Mouse (Mus musculus) stomach, embryonic 15.5 days (tissue): Measurements from ENCODE around the gene Rcor3. TPM values are rescaled to one million over a fixed set of nuclear protein-coding genes. Genes with fewer than 3 reads are reported as not detected.
A peak's percentile ranks its signal among the peaks of the same experiment; 100 is the strongest.

ENCODE experiments used
- ATAC-seq: fragments of 200-750 bp; cut with Nextera tagmentation; 2 replicates; pipeline ENCODE4 v1.8.0; 2017; ENCODE audit warnings: low read depth, moderate number of reproducible peaks, moderate TSS enrichment; ENCODE audit not compliant: insufficient read depth, low FRiP score
- H3K27ac ChIP-seq: fragments of 300-500 bp; sonication (generic); 2 replicates; pipeline ENCODE4 v1.5.1; 2015; ENCODE audit warnings: mild to moderate bottlenecking, inconsistent platforms
- H3K27me3 ChIP-seq: fragments of 300-500 bp; sonication (generic); replicated peaks from 2 replicates; pipeline ENCODE4 v1.6.1; 2015; ENCODE audit warnings: inconsistent platforms
- H3K36me3 ChIP-seq: fragments of 300-500 bp; sonication (generic); 2 replicates; pipeline ENCODE4 v1.6.1; 2015; ENCODE audit warnings: inconsistent platforms
- H3K4me1 ChIP-seq: fragments of 300-500 bp; sonication (generic); 2 replicates; pipeline ENCODE4 v1.6.1; 2015; ENCODE audit warnings: inconsistent platforms
- H3K4me2 ChIP-seq: fragments of 300-500 bp; sonication (generic); 2 replicates; pipeline ENCODE4 v1.6.1; 2015; ENCODE audit warnings: mild to moderate bottlenecking, inconsistent platforms
- H3K4me3 ChIP-seq: fragments of 300-500 bp; sonication (generic); replicated peaks from 2 replicates; pipeline ENCODE4 v1.5.1; 2015; ENCODE audit warnings: inconsistent platforms
- H3K9ac ChIP-seq: fragments of 300-500 bp; sonication (generic); 2 replicates; pipeline ENCODE4 v1.6.1; 2015; ENCODE audit warnings: inconsistent platforms
- H3K9me3 ChIP-seq: fragments of 300-500 bp; sonication (generic); 2 replicates; pipeline ENCODE4 v1.6.1; 2016; ENCODE audit warnings: inconsistent platforms
- WGBS: fragments of 180-500 bp; shearing (Covaris S2); methylation state at CpG from one replicate; pipeline ENCODE4 v1.1.7; 2015; 5-methylcytosine and 5-hydroxymethylcytosine counted together
- polyA plus RNA-seq: library from polyadenylated mRNA; unstranded; fragments of >200 nt; fragmentation: Nextera tagmentation; extraction: Ambion mirVana; gene quantifications from 2 replicates; pipeline ENCODE4 v1.2.1, GENCODE M21; 2015

Rcor3 gene
- polyA plus RNA-seq, 1 experiment from 2014 or later = 24.8 TPM

- no peaks in the 10 kb centered on the region for H3K9me3 ChIP-seq
- H3K9ac ChIP-seq = no peak overlapping the region
- H3K27ac ChIP-seq = no peak overlapping the region
- H3K27me3 ChIP-seq = no peaks in the 10 kb centered on the region
- no peak for ATAC-seq
- H3K4me3 ChIP-seq = no peak overlapping the region
- H3K4me2 ChIP-seq = no peak overlapping the region
- 68% methylated on average over 1 of the region's 1 CpGs for WGBS
- H3K36me3 ChIP-seq = no peaks in the 10 kb centered on the region
- peaks cover 21% of the 10 kb centered on the region for H3K4me1 ChIP-seq
These were observed 58.7 kb downstream of the Rcor3 start for GRCm38 (mm10) chr1:192079121-192079520.

DNA sequence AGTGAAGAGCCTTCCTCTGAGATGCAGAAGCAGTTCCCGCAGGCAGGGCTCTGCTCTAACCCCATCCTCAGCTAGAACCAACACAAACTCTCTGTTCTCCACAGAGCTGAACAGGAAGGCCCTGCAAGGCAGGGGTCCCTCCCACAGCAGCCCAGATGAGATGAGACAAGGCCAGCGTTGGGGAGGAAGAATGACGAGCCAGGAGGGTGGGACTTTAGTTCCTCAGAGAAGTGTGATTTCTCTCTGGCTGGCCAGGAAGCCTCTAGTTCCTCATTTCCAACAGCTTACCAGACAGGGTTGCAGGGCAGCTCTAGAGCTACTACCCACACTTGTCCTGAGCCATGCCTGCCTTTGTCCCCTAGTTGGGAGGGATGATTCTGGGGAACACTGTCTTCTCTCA lies 59.5 kb downstream of the Rcor3 start:
- Histone ChIP-seq H3K4me1 (peaks cover 21% of the 10 kb centered on the region), H3K4me3 (no peak overlapping the region), H3K27ac (peak overlapping the region; percentile 26; the same call in 1 of the 2 replicates), H3K9me3 (no peaks in the 10 kb centered on the region), H3K9ac (no peak overlapping the region), H3K36me3 (no peaks in the 10 kb centered on the region), H3K4me2 (no peak overlapping the region), H3K27me3 (no peaks in the 10 kb centered on the region)
- ATAC-seq = peak; percentile 16; the same call in 1 of the 2 replicates
- 26% methylated on average over 3 of the region's 3 CpGs for WGBS

DNA sequence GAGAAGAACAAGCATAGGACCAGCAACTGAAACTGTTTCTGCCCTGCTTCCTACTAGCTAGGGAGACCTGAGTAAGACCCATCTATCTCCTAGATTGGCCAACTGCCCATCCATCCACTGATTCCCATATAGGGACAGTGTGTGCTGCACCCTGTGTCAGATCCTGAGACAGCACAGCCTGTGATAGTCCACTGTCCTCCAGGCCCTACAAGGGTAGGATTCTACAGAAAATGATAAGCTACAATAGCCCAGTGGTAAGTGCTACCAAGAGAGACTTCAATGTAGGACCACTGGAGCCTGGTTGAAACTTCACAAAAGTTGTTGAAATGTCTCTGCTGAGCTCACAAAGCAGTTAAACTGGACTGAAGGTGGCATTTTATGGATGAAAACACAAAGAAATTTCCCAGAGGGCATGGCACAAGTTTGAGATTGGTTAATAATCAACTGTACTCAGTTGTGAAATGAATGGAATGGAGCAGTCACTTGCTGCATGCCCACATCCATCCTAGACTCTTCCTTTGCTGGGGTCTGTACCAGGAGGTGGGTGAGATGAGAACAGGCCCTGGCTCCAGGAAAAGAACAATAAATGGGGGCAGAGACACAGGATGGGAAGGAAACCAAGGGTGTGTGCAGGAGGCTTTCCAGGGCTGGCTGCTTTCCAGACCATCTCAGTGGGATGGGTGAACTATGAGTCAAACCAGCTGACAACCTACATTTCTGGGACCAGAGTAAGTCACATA lies 60.9 kb downstream of the Rcor3 start:
- H3K36me3 ChIP-seq = no peaks in the 10 kb centered on the region
- H3K9ac ChIP-seq = no peak overlapping the region
- peak overlapping the region; percentile 55 for H3K27ac ChIP-seq
- no peaks in the 10 kb centered on the region for H3K27me3 ChIP-seq
- no peaks in the 10 kb centered on the region for H3K9me3 ChIP-seq
- no peak overlapping the region for H3K4me3 ChIP-seq
- no peak for ATAC-seq
- peaks cover 24% of the 10 kb centered on the region for H3K4me1 ChIP-seq
- no peak overlapping the region for H3K4me2 ChIP-seq

DNA sequence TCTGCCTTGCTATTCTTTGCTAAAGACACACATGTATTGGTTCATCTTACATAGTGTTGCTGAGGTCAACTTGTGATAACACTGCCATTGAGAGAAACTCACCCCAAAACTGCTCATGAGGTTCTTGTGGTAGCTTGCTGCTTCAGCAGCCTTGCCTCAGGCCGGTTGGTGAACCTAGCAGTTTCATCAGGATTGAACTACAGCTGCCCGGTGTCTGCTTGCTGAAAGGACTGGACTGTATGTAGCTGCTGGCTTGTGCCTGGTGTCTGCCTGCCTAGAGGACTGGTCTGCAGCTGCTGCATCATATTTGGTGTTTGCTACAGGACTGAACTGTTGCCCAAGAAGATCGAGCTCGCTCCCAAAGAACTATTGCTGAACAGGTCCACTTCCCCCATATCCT lies 61.8 kb downstream of the Rcor3 start:
- Histone ChIP-seq H3K4me3 (no peak overlapping the region), H3K9ac (no peak overlapping the region), H3K36me3 (no peaks in the 10 kb centered on the region), H3K4me1 (peaks cover 27% of the 10 kb centered on the region), H3K9me3 (no peaks in the 10 kb centered on the region), H3K4me2 (no peak overlapping the region), H3K27ac (no peak overlapping the region), H3K27me3 (no peaks in the 10 kb centered on the region)
- no peak for ATAC-seq
- WGBS = 60% methylated on average over 4 of the region's 4 CpGs

- ATAC-seq = no peak
- H3K9ac ChIP-seq = no peak overlapping the region
- no peaks in the 10 kb centered on the region for H3K9me3 ChIP-seq
- no peak overlapping the region for H3K4me2 ChIP-seq
- WGBS = 38% methylated on average over 1 of the region's 1 CpGs
- no peak overlapping the region for H3K27ac ChIP-seq
- H3K4me1 ChIP-seq = peaks cover 40% of the 10 kb centered on the region
- H3K27me3 ChIP-seq = no peaks in the 10 kb centered on the region
- H3K4me3 ChIP-seq = no peak overlapping the region
- H3K36me3 ChIP-seq = no peaks in the 10 kb centered on the region
These were observed 63.0 kb downstream of the Rcor3 start for GRCm38 (mm10) chr1:192074824-192075223.

- no peak overlapping the region for H3K9ac ChIP-seq
- H3K4me2 ChIP-seq = no peak overlapping the region
- no peaks in the 10 kb centered on the region for H3K9me3 ChIP-seq
- peaks cover 28% of the 10 kb centered on the region for H3K4me1 ChIP-seq
- WGBS = 72% methylated on average over 1 of the region's 1 CpGs
- 0 out of 2 replicates have a peak, but pooled peaks cover 7% of the 10 kb centered on the region for H3K36me3 ChIP-seq
- H3K27ac ChIP-seq = no peak overlapping the region
- ATAC-seq = no peak
- no peaks in the 10 kb centered on the region for H3K27me3 ChIP-seq
- no peak overlapping the region for H3K4me3 ChIP-seq
These were observed 65.4 kb downstream of the Rcor3 start for GRCm38 (mm10) chr1:192072426-192072825.

- peak overlapping the region; percentile 33; the same call in 1 of the 2 replicates for H3K4me2 ChIP-seq
- 0 out of 2 replicates have a peak, but pooled peaks cover 21% of the 10 kb centered on the region for H3K36me3 ChIP-seq
- H3K27me3 ChIP-seq = no peaks in the 10 kb centered on the region
- H3K27ac ChIP-seq = peak overlapping the region; percentile 69
- WGBS = 33% methylated on average over 3 of the region's 3 CpGs
- ATAC-seq = peak; percentile 45
- no peak overlapping the region for H3K4me3 ChIP-seq
- H3K4me1 ChIP-seq = peaks cover 19% of the 10 kb centered on the region
- H3K9me3 ChIP-seq = no peaks in the 10 kb centered on the region
- H3K9ac ChIP-seq = no peak overlapping the region
These were observed 67.2 kb downstream of the Rcor3 start for GRCm38 (mm10) chr1:192070618-192071051.

- ATAC-seq = peak; percentile 8; the same call in 1 of the 2 replicates
These were observed 67.8 kb downstream of the Rcor3 start for GRCm38 (mm10) chr1:192069971-192070591.

DNA sequence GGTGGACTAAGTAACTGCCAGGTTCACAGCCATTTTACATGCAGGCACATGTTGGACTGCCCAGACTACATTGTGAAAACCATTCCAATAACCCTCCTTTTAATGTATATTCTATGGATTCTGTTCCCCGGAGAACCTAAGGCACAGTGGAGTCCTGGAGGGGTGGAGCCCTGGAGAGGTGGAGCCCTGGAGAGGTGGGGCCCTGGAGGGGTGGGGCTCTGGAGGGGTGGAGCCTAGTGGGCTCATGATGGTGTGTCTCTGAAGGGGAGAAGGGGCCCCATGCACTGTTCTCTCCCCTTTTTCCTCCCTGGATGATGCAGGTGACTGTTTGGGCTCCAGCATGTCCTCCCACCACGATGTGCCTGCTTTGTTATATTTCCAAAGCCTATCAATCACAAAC lies 69.7 kb downstream of the Rcor3 start:
- H3K4me1 ChIP-seq = peaks cover 19% of the 10 kb centered on the region
- no peaks in the 10 kb centered on the region for H3K9me3 ChIP-seq
- WGBS = 46% methylated on average over 2 of the region's 2 CpGs
- ATAC-seq = no peak
- H3K27me3 ChIP-seq = no peaks in the 10 kb centered on the region
- H3K9ac ChIP-seq = no peak overlapping the region
- H3K4me3 ChIP-seq = no peak overlapping the region
- H3K4me2 ChIP-seq = no peak overlapping the region
- no peak overlapping the region for H3K27ac ChIP-seq
- H3K36me3 ChIP-seq = peaks cover 39% of the 10 kb centered on the region

More at GRCm38 (mm10) chr1:192069971-192070591, 67.8 kb downstream of the Rcor3 start:
- peaks cover 19% of the 10 kb centered on the region for H3K4me1 ChIP-seq
- H3K4me3 ChIP-seq = no peak overlapping the region
- H3K27ac ChIP-seq = peak overlapping the region; percentile 69
- H3K9me3 ChIP-seq = no peaks in the 10 kb centered on the region
- H3K36me3 ChIP-seq = peaks cover 26% of the 10 kb centered on the region; the same call in 1 of the 2 replicates
- H3K4me2 ChIP-seq = peak overlapping the region; percentile 33
- no peak overlapping the region for H3K9ac ChIP-seq
- no peaks in the 10 kb centered on the region for H3K27me3 ChIP-seq
- 35% methylated on average over 13 of the region's 13 CpGs for WGBS

GRCm38 (mm10) chr1:192066956-192067355 lies 70.9 kb downstream of the Rcor3 start:
- H3K36me3 ChIP-seq = peaks cover 39% of the 10 kb centered on the region

GRCm38 (mm10) chr1:192063209-192063946 lies 74.5 kb downstream of the Rcor3 start:
- ATAC-seq = no peak
- Histone ChIP-seq H3K4me3 (no peak overlapping the region), H3K9ac (no peak overlapping the region), H3K27me3 (no peaks in the 10 kb centered on the region), H3K4me2 (no peak overlapping the region), H3K36me3 (peaks cover 42% of the 10 kb centered on the region), H3K4me1 (no peaks in the 10 kb centered on the region), H3K27ac (no peak overlapping the region), H3K9me3 (no peaks in the 10 kb centered on the region)
- WGBS = 88% methylated on average over 8 of the region's 8 CpGs

More at GRCm38 (mm10) chr1:192066956-192067355, 70.9 kb downstream of the Rcor3 start:
- H3K9ac ChIP-seq = no peak overlapping the region
- H3K4me3 ChIP-seq = no peak overlapping the region
- H3K27ac ChIP-seq = no peak overlapping the region
- no peak overlapping the region for H3K4me2 ChIP-seq
- 94% methylated on average over 3 of the region's 3 CpGs for WGBS
- no peaks in the 10 kb centered on the region for H3K27me3 ChIP-seq
- H3K9me3 ChIP-seq = no peaks in the 10 kb centered on the region
- H3K4me1 ChIP-seq = peaks cover 17% of the 10 kb centered on the region
- ATAC-seq = no peak

- Histone ChIP-seq H3K9me3 (no peaks in the 10 kb centered on the region), H3K4me1 (no peaks in the 10 kb centered on the region), H3K27ac (no peak overlapping the region), H3K36me3 (peaks cover 36% of the 10 kb centered on the region), H3K27me3 (no peaks in the 10 kb centered on the region), H3K4me3 (no peak overlapping the region), H3K9ac (no peak overlapping the region), H3K4me2 (no peak overlapping the region)
- ATAC-seq = no peak
- 84% methylated on average over 14 of the region's 14 CpGs for WGBS
These were observed 75.2 kb downstream of the Rcor3 start for GRCm38 (mm10) chr1:192062682-192063081.
